Comparison of ENCODE assay signal across 10 mouse cellular contexts in genomic region chr3:95901616-95902372, GRCm38 (mm10). TPM values are rescaled to one million over a fixed set of nuclear protein-coding genes. Genes with fewer than 3 reads are reported as not detected.
A peak's percentile ranks its signal among the peaks of the same experiment; 100 is the strongest.
DNase-seq lines count a peak whose midpoint lies in the region; ATAC-seq and TF ChIP-seq lines count a peak whose summit lies in the region.
"Had no signal": no experiment of that assay in that cellular context is flagged by ENCODE, and none has a peak within 500 bp of the region (broad histone marks: within the 10 kb centered on the region; RNA-seq: fewer than 3 reads in every experiment).

No protein-coding gene starts in this region.

- no peak for TF ChIP-seq CTCF in stomach, postnatal 0 days (IDR thresholded peaks at IDR 0.05; ENCODE audit: low read depth)

- WGBS in hindbrain, embryonic 13.5 days = 71% methylated on average over 9 of the region's 9 CpGs
- 76% methylated on average over 9 of the region's 9 CpGs for WGBS in hindbrain, embryonic 14.5 days
- 68% methylated on average over 9 of the region's 9 CpGs for WGBS in liver, embryonic 11.5 days
- WGBS in stomach, postnatal 0 days = 51% methylated on average over 9 of the region's 9 CpGs

- H3K36me3 ChIP-seq in hindbrain, embryonic 13.5 days = peaks cover 5% of the 10 kb centered on the region; the same call in 1 of the 2 replicates
- no peaks in the 10 kb centered on the region; the same call in 1 of the 2 replicates for H3K36me3 ChIP-seq in hindbrain, embryonic 14.5 days (replicated peaks; ENCODE audit: control insufficient read depth, insufficient read depth)
- H3K36me3 ChIP-seq in liver, embryonic 11.5 days (ENCODE audit: control insufficient read depth, insufficient read depth, low read length) = no peaks in the 10 kb centered on the region
- H3K36me3 ChIP-seq in stomach, postnatal 0 days (ENCODE audit: control insufficient read depth, insufficient read depth, low read length) = 0 out of 2 replicates have a peak, but pooled peaks cover 5% of the 10 kb centered on the region

- H3K9me3 ChIP-seq in hindbrain, embryonic 13.5 days = no peaks in the 10 kb centered on the region
- H3K9me3 ChIP-seq in hindbrain, embryonic 14.5 days (ENCODE audit: control insufficient read depth, low read length) = no peaks in the 10 kb centered on the region
- no peaks in the 10 kb centered on the region for H3K9me3 ChIP-seq in liver, embryonic 11.5 days (ENCODE audit: control insufficient read depth, low read length)
- no peaks in the 10 kb centered on the region for H3K9me3 ChIP-seq in stomach, postnatal 0 days (ENCODE audit: control insufficient read depth, low read length)

- H3K4me2 ChIP-seq in hindbrain, embryonic 13.5 days = no peak overlapping the region
- no peak overlapping the region for H3K4me2 ChIP-seq in hindbrain, embryonic 14.5 days (replicated peaks)
- peak overlapping the region; percentile 75 for H3K4me2 ChIP-seq in liver, embryonic 11.5 days
- H3K4me2 ChIP-seq in stomach, postnatal 0 days (replicated peaks; ENCODE audit: low read depth) = no peak overlapping the region

- H3K9ac ChIP-seq in hindbrain, embryonic 13.5 days = peak overlapping the region; percentile 25; the same call in 1 of the 2 replicates
- no peak overlapping the region for H3K9ac ChIP-seq in hindbrain, embryonic 14.5 days
- 0 out of 2 replicates have a peak overlapping the region, but pooled peaks have one; percentile 9 for H3K9ac ChIP-seq in liver, embryonic 11.5 days (ENCODE audit: low read depth, low read length)
- no peak overlapping the region for H3K9ac ChIP-seq in stomach, postnatal 0 days (ENCODE audit: low read length)

- H3K27me3 ChIP-seq in hindbrain, embryonic 13.5 days = peaks cover 29% of the 10 kb centered on the region
- peaks cover 14% of the 10 kb centered on the region; the same call in 1 of the 2 replicates for H3K27me3 ChIP-seq in hindbrain, embryonic 14.5 days (ENCODE audit: control insufficient read depth, insufficient read depth, low read length)
- H3K27me3 ChIP-seq in liver, embryonic 11.5 days (replicated peaks; ENCODE audit: control insufficient read depth, insufficient read depth, low read length) = peaks cover 27% of the 10 kb centered on the region
- no peaks in the 10 kb centered on the region for H3K27me3 ChIP-seq in stomach, postnatal 0 days (ENCODE audit: control insufficient read depth, insufficient read depth, low read length)

- H3K27ac ChIP-seq in hindbrain, embryonic 13.5 days = peak overlapping the region; percentile 53; the same call in 1 of the 2 replicates
- no peak overlapping the region for H3K27ac ChIP-seq in hindbrain, embryonic 14.5 days
- peak overlapping the region; percentile 45 for H3K27ac ChIP-seq in liver, embryonic 11.5 days (ENCODE audit: low read depth, low read length)
- no peak overlapping the region for H3K27ac ChIP-seq in stomach, postnatal 0 days (replicated peaks)

- peaks cover 30% of the 10 kb centered on the region for H3K4me1 ChIP-seq in hindbrain, embryonic 13.5 days (replicated peaks)
- H3K4me1 ChIP-seq in hindbrain, embryonic 14.5 days (replicated peaks; ENCODE audit: control insufficient read depth, insufficient read depth, low read length) = peaks cover 21% of the 10 kb centered on the region
- H3K4me1 ChIP-seq in liver, embryonic 11.5 days (replicated peaks; ENCODE audit: control insufficient read depth, insufficient read depth, low read length) = peaks cover 15% of the 10 kb centered on the region
- peaks cover 5% of the 10 kb centered on the region; the same call in 1 of the 2 replicates for H3K4me1 ChIP-seq in stomach, postnatal 0 days (replicated peaks; ENCODE audit: control insufficient read depth, insufficient read depth)

- H3K4me3 ChIP-seq in hindbrain, embryonic 13.5 days = no peak overlapping the region
- H3K4me3 ChIP-seq in hindbrain, embryonic 14.5 days (replicated peaks; ENCODE audit: low read length) = no peak overlapping the region
- H3K4me3 ChIP-seq in liver, embryonic 11.5 days (ENCODE audit: low read depth, low read length) = no peak overlapping the region
- H3K4me3 ChIP-seq in stomach, postnatal 0 days (ENCODE audit: low read depth, low read length) = no peak overlapping the region

- no peak for TF ChIP-seq EP300 in stomach, postnatal 0 days (optimal IDR thresholded peaks at IDR 0.05)

- no peak for ATAC-seq in hindbrain, embryonic 13.5 days (ENCODE audit: low FRiP score)
- ATAC-seq in hindbrain, embryonic 14.5 days (ENCODE audit: low FRiP score) = no peak
- no peak for ATAC-seq in liver, embryonic 11.5 days (replicated peaks; ENCODE audit: low FRiP score)
- ATAC-seq in stomach, postnatal 0 days (ENCODE audit: low FRiP score, low TSS enrichment) = no peak
- ATAC-seq: activated CD4-positive, CD25-positive, alpha-beta regulatory T cell, adult 4 months had no signal

- DNase-seq in hindbrain, embryonic 14.5 days (ENCODE audit: low spot score) = no peak
- DNase-seq in gastrocnemius, postnatal 25 days = peak; percentile 43
- peak; percentile 79 for DNase-seq in kidney, adult 11 months
- no peak for DNase-seq in liver, embryonic 11.5 days (ENCODE audit: low spot score)
- no peak for DNase-seq in stomach, postnatal 0 days (ENCODE audit: low spot score)
- no peak for DNase-seq in left cerebral cortex, adult 11 months (ENCODE audit: low spot score)
- DNase-seq: cerebellum, adult 8-10 months; thymus, postnatal 14 days had no signal

RNA-seq across cellular contexts. Expression of gene Car14, which starts 2.7 kb away (rescaled TPM):
- polyA plus RNA-seq in hindbrain, embryonic 13.5 days (2015; fragmentation: Nextera tagmentation; extraction: Ambion mirVana) = 6.5 and 10.9 TPM in 2 replicates
- 12.1 and 13.0 TPM in 2 replicates for polyA plus RNA-seq in hindbrain, embryonic 14.5 days (2014; fragmentation: Nextera tagmentation; extraction: Ambion mirVana)
- total RNA-seq in gastrocnemius, postnatal 25 days (2021) = 10 to 100 TPM; 78.0 to 92.8 TPM
- polyA plus RNA-seq in liver, embryonic 11.5 days (2014; fragmentation: Nextera tagmentation; extraction: Ambion mirVana) = 27.4 and 28.9 TPM in 2 replicates
- 0.68 and 1.1 TPM in 2 replicates for polyA plus RNA-seq in stomach, postnatal 0 days (2015; fragmentation: Nextera tagmentation; extraction: Ambion mirVana)
- polyA plus RNA-seq: activated CD4-positive, CD25-positive, alpha-beta regulatory T cell, adult 4 months had no signal

RNA-seq across cellular contexts. Expression of gene Aph1a, which starts 8.0 kb away (rescaled TPM):
- polyA plus RNA-seq in hindbrain, embryonic 13.5 days (2015; fragmentation: Nextera tagmentation; extraction: Ambion mirVana) = 32.4 and 40.8 TPM in 2 replicates
- polyA plus RNA-seq in hindbrain, embryonic 14.5 days (2014; fragmentation: Nextera tagmentation; extraction: Ambion mirVana) = 34.9 and 38.6 TPM in 2 replicates
- total RNA-seq in gastrocnemius, postnatal 25 days (2021) = 10 to 100 TPM; 43.9 to 51.9 TPM
- 34.3 and 35.1 TPM in 2 replicates for polyA plus RNA-seq in liver, embryonic 11.5 days (2014; fragmentation: Nextera tagmentation; extraction: Ambion mirVana)
- polyA plus RNA-seq in stomach, postnatal 0 days (2015; fragmentation: Nextera tagmentation; extraction: Ambion mirVana) = 33.4 and 37.6 TPM in 2 replicates

RNA-seq across cellular contexts. Expression of gene BC028528, which starts 10.0 kb away (rescaled TPM):
- polyA plus RNA-seq in hindbrain, embryonic 13.5 days (2015; fragmentation: Nextera tagmentation; extraction: Ambion mirVana) = 19.4 and 21.2 TPM in 2 replicates
- polyA plus RNA-seq in hindbrain, embryonic 14.5 days (2014; fragmentation: Nextera tagmentation; extraction: Ambion mirVana) = 16.1 and 26.2 TPM in 2 replicates
- total RNA-seq in gastrocnemius, postnatal 25 days (2021) = 1 to 10 TPM; 2.8 to 3.7 TPM
- 9.5 and 13.5 TPM in 2 replicates for polyA plus RNA-seq in liver, embryonic 11.5 days (2014; fragmentation: Nextera tagmentation; extraction: Ambion mirVana)
- 14.2 and 14.8 TPM in 2 replicates for polyA plus RNA-seq in stomach, postnatal 0 days (2015; fragmentation: Nextera tagmentation; extraction: Ambion mirVana)

RNA-seq across cellular contexts. Expression of gene Ciart, which starts 19.7 kb away (rescaled TPM):
- 3.1 and 4.3 TPM in 2 replicates for polyA plus RNA-seq in hindbrain, embryonic 13.5 days (2015; fragmentation: Nextera tagmentation; extraction: Ambion mirVana)
- 2.4 and 2.7 TPM in 2 replicates for polyA plus RNA-seq in hindbrain, embryonic 14.5 days (2014; fragmentation: Nextera tagmentation; extraction: Ambion mirVana)
- 1 to 10 TPM in 1 of 2 experiments, under 1 TPM in 1; 0.82 to 7.7 TPM for total RNA-seq in gastrocnemius, postnatal 25 days (2021)
- polyA plus RNA-seq in liver, embryonic 11.5 days (2014; fragmentation: Nextera tagmentation; extraction: Ambion mirVana) = 7.9 and 8.1 TPM in 2 replicates
- 2.3 and 3.2 TPM in 2 replicates for polyA plus RNA-seq in stomach, postnatal 0 days (2015; fragmentation: Nextera tagmentation; extraction: Ambion mirVana)

RNA-seq across cellular contexts. Expression of gene Anp32e, which starts 27.3 kb away (rescaled TPM):
- 167 and 175 TPM in 2 replicates for polyA plus RNA-seq in hindbrain, embryonic 13.5 days (2015; fragmentation: Nextera tagmentation; extraction: Ambion mirVana)
- polyA plus RNA-seq in hindbrain, embryonic 14.5 days (2014; fragmentation: Nextera tagmentation; extraction: Ambion mirVana) = 37.1 and 37.5 TPM in 2 replicates
- 10 to 100 TPM; 67.4 to 69.1 TPM for total RNA-seq in gastrocnemius, postnatal 25 days (2021)
- polyA plus RNA-seq in liver, embryonic 11.5 days (2014; fragmentation: Nextera tagmentation; extraction: Ambion mirVana) = 110 TPM in 2 replicates
- polyA plus RNA-seq in stomach, postnatal 0 days (2015; fragmentation: Nextera tagmentation; extraction: Ambion mirVana) = 60.4 and 67.2 TPM in 2 replicates

Comparison
In these comparisons a context has a peak if more than half of its experiments do, and no peak if none do; other contexts are left out.
1. H3K27ac ChIP-seq: peak in hindbrain, embryonic 13.5 days (single experiment) and liver, embryonic 11.5 days (single experiment); none in hindbrain, embryonic 14.5 days (single experiment) and stomach, postnatal 0 days (single experiment).
2. H3K9ac ChIP-seq: peak in hindbrain, embryonic 13.5 days (single experiment) and liver, embryonic 11.5 days (single experiment); none in hindbrain, embryonic 14.5 days (single experiment) and stomach, postnatal 0 days (single experiment).
3. DNase-seq: peak in gastrocnemius, postnatal 25 days (single experiment) and kidney, adult 11 months (single experiment); none in hindbrain, embryonic 14.5 days (single experiment), liver, embryonic 11.5 days (single experiment), stomach, postnatal 0 days (single experiment) and left cerebral cortex, adult 11 months (single experiment).